28 mouse cellular contexts compared by ENCODE assay signal in genomic region chr1:118663062-118663461, GRCm38 (mm10).
"Had no signal": no experiment of that assay in that cellular context is flagged by ENCODE, and none has a peak within 500 bp of the region (broad histone marks: within the 10 kb centered on the region; RNA-seq: fewer than 3 reads in every experiment).

No protein-coding gene starts in this region.

- H3K4me3 ChIP-seq: gastrocnemius, adult 2 months; heart, adult 2 months; heart, embryonic 13.5 days; hindbrain, embryonic 10.5 days; hindbrain, embryonic 12.5 days; intestine, embryonic 15.5 days; layer of hippocampus, adult 2 months; limb, embryonic 10.5 days; limb, embryonic 12.5 days; liver, embryonic 13.5 days; liver, embryonic 15.5 days had no signal

- H3K27me3 ChIP-seq: heart, embryonic 13.5 days; hindbrain, embryonic 12.5 days; intestine, embryonic 15.5 days; limb, embryonic 12.5 days; liver, embryonic 13.5 days; liver, embryonic 15.5 days had no signal

- H3K9me3 ChIP-seq: heart, embryonic 13.5 days; hindbrain, embryonic 10.5 days; hindbrain, embryonic 12.5 days; intestine, embryonic 15.5 days; limb, embryonic 10.5 days; limb, embryonic 12.5 days; liver, embryonic 13.5 days; liver, embryonic 15.5 days had no signal

- H3K4me1 ChIP-seq: hindbrain, embryonic 10.5 days; hindbrain, embryonic 12.5 days; limb, embryonic 12.5 days had no signal

- ATAC-seq: hindbrain, embryonic 16.5 days; inflammation-experienced regulatory T-cells, adult 6 months; intestine, embryonic 15.5 days; intestine, postnatal 0 days; liver, postnatal 0 days had no signal

- H3K27ac ChIP-seq: gastrocnemius, adult 2 months; heart, adult 2 months; heart, embryonic 13.5 days; hindbrain, embryonic 10.5 days; hindbrain, embryonic 12.5 days; hindbrain, embryonic 14.5 days; intestine, embryonic 15.5 days; kidney, postnatal 0 days; layer of hippocampus, adult 2 months; limb, embryonic 10.5 days; limb, embryonic 12.5 days; liver, embryonic 13.5 days; liver, embryonic 15.5 days had no signal

- H3K9ac ChIP-seq: heart, embryonic 13.5 days; hindbrain, embryonic 12.5 days; hindbrain, embryonic 14.5 days; intestine, embryonic 15.5 days; limb, embryonic 12.5 days; liver, embryonic 13.5 days; liver, embryonic 15.5 days; liver, postnatal 0 days had no signal

- H3K4me2 ChIP-seq: heart, embryonic 11.5 days; heart, embryonic 13.5 days; hindbrain, embryonic 12.5 days; hindbrain, embryonic 14.5 days; intestine, embryonic 15.5 days; limb, embryonic 12.5 days; liver, embryonic 11.5 days; liver, embryonic 13.5 days; liver, embryonic 15.5 days had no signal

- H3K36me3 ChIP-seq: heart, embryonic 13.5 days; hindbrain, embryonic 10.5 days; hindbrain, embryonic 12.5 days; intestine, embryonic 15.5 days; limb, embryonic 10.5 days; limb, embryonic 12.5 days; liver, embryonic 13.5 days; liver, embryonic 15.5 days had no signal

- DNase-seq: gastrocnemius, adult 2 months; gastrocnemius, postnatal 10 days; gastrocnemius, postnatal 25 days; heart, adult 2 months; heart, postnatal 10 days; heart, postnatal 4 days; kidney, adult 9 months; kidney, postnatal 14 days; kidney, postnatal 36 days; layer of hippocampus, postnatal 36 days; liver; liver, embryonic 13.5 days; liver, postnatal 0 days had no signal
